Mouse (Mus musculus) cerebral cortex, adult 2 months (tissue): ENCODE data around the gene Pdcd2.

Source experiments
- WGBS: fragments of 180-500 bp; shearing (Covaris S2); methylation state at CpG from one replicate; pipeline ENCODE4 v1.1.7; 2018; 5-methylcytosine and 5-hydroxymethylcytosine counted together

Pdcd2 gene

GRCm38 (mm10) chr17:15526986-15527810 lies at the start of gene Pdcd2:
Pdcd2 (minus strand) TSS chr17:15527301.
- WGBS: under 1% methylated on average over 51 of the region's 55 CpGs

- WGBS: 68% methylated on average over 1 of the region's 1 CpGs
Measured at GRCm38 (mm10) chr17:15575056-15575455, 48.0 kb upstream of the Pdcd2 start.

DNA sequence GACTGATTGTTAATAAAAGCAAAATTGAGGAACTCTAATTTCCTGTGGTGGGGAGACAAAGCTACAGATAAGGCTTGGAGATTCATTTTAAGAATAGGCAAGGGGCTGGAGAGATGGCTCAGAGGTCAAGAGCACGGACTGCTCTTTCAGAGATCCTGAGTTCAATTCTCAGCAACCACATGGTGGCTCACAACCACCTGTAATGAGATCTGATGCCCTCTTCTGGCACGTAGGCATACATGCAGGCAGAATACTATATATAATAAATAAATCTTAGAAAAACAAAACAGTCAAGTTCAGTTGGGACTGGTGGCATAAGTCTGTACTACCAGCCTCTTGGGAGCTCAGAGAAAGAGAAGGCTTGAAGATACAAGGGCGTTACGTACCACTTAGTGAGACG lies 39.8 kb upstream of the Pdcd2 start:
- 77% methylated on average over 5 of the region's 5 CpGs for WGBS

GRCm38 (mm10) chr17:15564928-15565300 lies 37.8 kb upstream of the Pdcd2 start:
- 38% methylated on average over 12 of the region's 12 CpGs for WGBS

DNA sequence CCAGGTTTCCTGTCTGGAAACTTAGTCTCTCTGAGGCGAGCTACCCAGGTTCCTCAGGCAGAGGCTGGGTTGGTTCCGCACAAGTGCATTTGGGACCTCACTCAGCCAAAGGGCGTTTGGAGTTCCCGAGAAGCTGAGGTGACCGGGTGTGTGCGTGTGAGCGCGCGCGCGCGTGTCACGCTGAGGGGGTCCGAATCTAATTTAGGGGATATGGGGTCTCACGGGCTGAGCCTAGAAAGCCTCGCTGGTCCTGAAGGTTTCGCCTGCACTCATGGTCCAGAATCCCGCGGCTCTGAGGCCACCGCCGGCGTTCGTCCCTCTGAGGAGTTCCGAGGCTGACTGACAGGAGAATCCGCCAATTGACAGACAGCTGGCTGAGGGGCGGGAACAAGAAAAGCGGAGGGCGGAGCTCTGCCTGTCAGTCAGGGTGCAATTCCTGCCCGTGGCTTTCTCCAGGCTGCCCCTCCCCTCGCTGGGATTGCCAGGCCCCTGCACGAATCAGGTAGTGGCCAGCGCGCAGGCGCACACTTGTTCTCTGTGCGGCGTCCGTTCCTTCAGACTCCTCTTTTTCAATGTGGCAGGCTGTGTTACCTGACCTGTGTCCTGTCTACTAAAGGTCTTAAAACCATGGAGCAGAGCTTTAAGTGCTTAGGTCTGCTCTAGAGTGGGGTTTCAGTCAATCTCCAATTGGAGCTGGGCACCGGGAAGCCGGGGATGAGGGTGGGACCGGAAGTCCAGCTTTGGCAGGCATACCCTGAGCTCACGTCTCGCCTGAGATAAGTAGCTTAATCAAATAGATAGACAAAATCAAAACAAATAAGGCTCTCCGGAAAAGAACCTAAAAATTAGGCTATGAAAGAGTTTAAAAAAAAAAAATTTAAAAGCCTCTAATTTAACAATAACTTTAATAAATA lies 37.2 kb upstream of the Pdcd2 start, which contains the start of gene Prdm9:
Gene Prdm9 (minus strand): TSS at position 341 of the 914 bp plus-strand sequence.
- under 1% methylated on average over 43 of the region's 43 CpGs for WGBS

DNA sequence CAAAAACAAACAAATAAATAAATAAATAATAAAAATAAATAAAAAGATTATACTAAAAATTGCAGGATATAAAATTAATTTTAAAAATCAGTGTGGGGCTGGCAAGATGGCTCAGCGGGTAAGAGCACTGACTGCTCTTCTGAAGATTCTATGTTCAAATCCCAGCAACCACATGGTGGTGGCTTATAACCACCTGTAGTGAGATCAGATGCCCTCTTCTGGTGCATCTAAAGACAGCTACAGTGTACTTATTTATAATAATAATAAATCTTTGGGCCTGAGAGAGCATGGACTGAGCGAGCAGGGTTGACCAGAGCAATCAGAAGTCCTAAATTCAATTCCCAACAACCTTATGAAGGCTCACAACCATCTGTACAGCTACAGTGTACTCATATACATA lies 32.8 kb upstream of the Pdcd2 start:
- 96% methylated on average over 2 of the region's 2 CpGs for WGBS

DNA sequence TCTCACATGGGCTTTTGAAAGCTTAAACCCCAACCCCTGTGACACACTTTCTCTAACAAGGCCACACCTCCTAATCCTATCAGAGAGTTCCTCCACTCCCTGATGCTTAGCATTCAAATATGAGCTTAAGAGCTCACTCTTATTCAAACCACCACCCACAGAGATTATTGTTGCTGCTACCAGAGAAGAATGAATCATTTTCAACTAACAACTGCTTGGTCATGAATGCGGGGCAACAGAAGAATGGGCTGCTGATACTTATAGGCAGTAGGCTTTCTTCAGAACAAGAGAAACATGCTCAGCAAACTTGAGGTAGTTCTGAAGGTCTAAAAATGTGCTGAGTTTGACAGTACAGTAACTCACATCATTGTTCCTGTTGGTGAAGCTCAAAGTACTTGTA lies 22.6 kb upstream of the Pdcd2 start:
- WGBS: 68% methylated on average over 1 of the region's 1 CpGs

- WGBS: 78% methylated on average over 4 of the region's 4 CpGs
Measured at GRCm38 (mm10) chr17:15546440-15546839, 19.3 kb upstream of the Pdcd2 start.

GRCm38 (mm10) chr17:15543868-15544267 lies 16.8 kb upstream of the Pdcd2 start:
- WGBS: 59% methylated on average over 4 of the region's 4 CpGs

GRCm38 (mm10) chr17:15540309-15540708 lies 13.2 kb upstream of the Pdcd2 start:
- 71% methylated on average over 4 of the region's 4 CpGs for WGBS

- 2% methylated on average over 33 of the region's 33 CpGs for WGBS
Measured at GRCm38 (mm10) chr17:15536457-15536904, 9.4 kb upstream of the Pdcd2 start.

DNA sequence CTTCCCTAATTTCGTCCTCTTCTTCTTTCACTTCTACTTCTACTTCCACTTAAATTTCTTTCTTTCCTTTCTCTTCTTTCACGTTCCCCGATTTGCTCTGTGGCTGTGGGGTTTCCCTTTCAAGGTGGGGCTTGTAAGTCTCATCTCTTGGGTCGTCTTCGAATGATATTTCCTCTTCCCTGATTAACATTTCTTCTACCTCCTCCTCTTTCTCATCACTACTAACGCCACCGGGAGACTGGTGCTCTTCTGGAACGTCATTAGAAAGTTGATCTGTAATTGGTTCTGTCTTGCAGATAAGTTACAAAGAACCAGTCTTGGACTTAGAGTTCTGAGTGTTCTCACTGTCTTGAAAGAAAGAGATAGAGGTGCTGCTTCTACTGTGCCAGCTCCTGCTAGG lies 8.8 kb upstream of the Pdcd2 start:
- whole genome bisulfite sequencing: 15% methylated on average over 8 of the region's 8 CpGs

- WGBS: 51% methylated on average over 11 of the region's 11 CpGs
Measured at GRCm38 (mm10) chr17:15535162-15535800, 8.2 kb upstream of the Pdcd2 start.

GRCm38 (mm10) chr17:15530141-15530540 lies 3.0 kb upstream of the Pdcd2 start:
- 5% methylated on average over 5 of the region's 5 CpGs for WGBS

GRCm38 (mm10) chr17:15528887-15529286 lies 1.8 kb upstream of the Pdcd2 start:
- 80% methylated on average over 2 of the region's 2 CpGs for WGBS

GRCm38 (mm10) chr17:15527811-15528136 lies 673 bp upstream of the Pdcd2 start:
- WGBS: 45% methylated on average over 3 of the region's 3 CpGs

GRCm38 (mm10) chr17:15526304-15526703 lies 797 bp downstream of the Pdcd2 start:
- WGBS: 13% methylated on average over 10 of the region's 10 CpGs

GRCm38 (mm10) chr17:15518766-15519165 lies 8.3 kb downstream of the Pdcd2 start:
- 87% methylated on average over 1 of the region's 1 CpGs for WGBS

- WGBS: 76% methylated on average over 5 of the region's 5 CpGs
Measured at GRCm38 (mm10) chr17:15518186-15518585, 8.9 kb downstream of the Pdcd2 start.

- WGBS: 49% methylated on average over 5 of the region's 5 CpGs
Measured at GRCm38 (mm10) chr17:15517776-15518175, 9.3 kb downstream of the Pdcd2 start.

- WGBS: 65% methylated on average over 2 of the region's 2 CpGs
Measured at GRCm38 (mm10) chr17:15510694-15511093, 16.4 kb downstream of the Pdcd2 start.
